Mouse (Mus musculus) stomach, embryonic 16.5 days (tissue): ENCODE results near the gene Cemip. TPM values are rescaled to one million over a fixed set of nuclear protein-coding genes. Genes with fewer than 3 reads are reported as not detected.
"Not testable (repeated sequence)": the region's sequence is repeated elsewhere in the genome, so short reads cannot be mapped to it uniquely, and the experiment has no call there.

Source experiments
- ATAC-seq: fragments of 200-750 bp; cut with Nextera tagmentation; 2 replicates; pipeline ENCODE4 v1.8.0; 2017; ENCODE audit warnings: moderate number of reproducible peaks, moderate TSS enrichment; ENCODE audit not compliant: insufficient read depth, low FRiP score
- H3K27ac ChIP-seq: fragments of 300-500 bp; sonication (generic); 2 replicates; pipeline ENCODE4 v1.5.1; 2014; ENCODE audit warnings: low read length
- H3K27me3 ChIP-seq: fragments of 300-500 bp; sonication (generic); 2 replicates; pipeline ENCODE4 v1.6.1; 2014; ENCODE audit warnings: low read length, control low read depth, mixed read lengths; ENCODE audit not compliant: control insufficient read depth, insufficient read depth
- H3K36me3 ChIP-seq: fragments of 300-500 bp; sonication (generic); 2 replicates; pipeline ENCODE4 v1.6.1; 2014; ENCODE audit warnings: low read length; ENCODE audit not compliant: control insufficient read depth, insufficient read depth
- H3K4me1 ChIP-seq: fragments of 300-500 bp; sonication (generic); 2 replicates; pipeline ENCODE4 v1.6.1; 2014; ENCODE audit warnings: low read length, control low read depth, mixed read lengths; ENCODE audit not compliant: control insufficient read depth, insufficient read depth
- H3K4me2 ChIP-seq: fragments of 300-500 bp; sonication (generic); 2 replicates; pipeline ENCODE4 v1.6.1; 2014; ENCODE audit warnings: low read depth, low read length, mixed read lengths
- H3K4me3 ChIP-seq: fragments of 300-500 bp; sonication (generic); replicated peaks from 2 replicates; pipeline ENCODE4 v1.5.1; 2014; ENCODE audit warnings: mild to moderate bottlenecking, low read length
- H3K9ac ChIP-seq: fragments of 300-500 bp; sonication (generic); 2 replicates; pipeline ENCODE4 v1.6.1; 2014; ENCODE audit warnings: low read length
- H3K9me3 ChIP-seq: fragments of 300-500 bp; sonication (generic); replicated peaks from 2 replicates; pipeline ENCODE4 v1.6.1; 2016; ENCODE audit warnings: low read length, control low read depth; ENCODE audit not compliant: control insufficient read depth
- WGBS: fragments of 180-500 bp; shearing (Covaris S2); extraction: QIAGEN DNeasy Blood & Tissue Kit; methylation state at CpG from one replicate; pipeline ENCODE4 v1.1.7; 2014; 5-methylcytosine and 5-hydroxymethylcytosine counted together
- polyA plus RNA-seq: library from polyadenylated mRNA; unstranded; fragments of >200 nt; fragmentation: Nextera tagmentation; extraction: Ambion mirVana; gene quantifications from 2 replicates; pipeline ENCODE4 v1.2.1, GENCODE M21; 2015

Cemip gene
- polyA plus RNA-seq, 1 experiment from 2014 or later: 0.50 TPM

DNA sequence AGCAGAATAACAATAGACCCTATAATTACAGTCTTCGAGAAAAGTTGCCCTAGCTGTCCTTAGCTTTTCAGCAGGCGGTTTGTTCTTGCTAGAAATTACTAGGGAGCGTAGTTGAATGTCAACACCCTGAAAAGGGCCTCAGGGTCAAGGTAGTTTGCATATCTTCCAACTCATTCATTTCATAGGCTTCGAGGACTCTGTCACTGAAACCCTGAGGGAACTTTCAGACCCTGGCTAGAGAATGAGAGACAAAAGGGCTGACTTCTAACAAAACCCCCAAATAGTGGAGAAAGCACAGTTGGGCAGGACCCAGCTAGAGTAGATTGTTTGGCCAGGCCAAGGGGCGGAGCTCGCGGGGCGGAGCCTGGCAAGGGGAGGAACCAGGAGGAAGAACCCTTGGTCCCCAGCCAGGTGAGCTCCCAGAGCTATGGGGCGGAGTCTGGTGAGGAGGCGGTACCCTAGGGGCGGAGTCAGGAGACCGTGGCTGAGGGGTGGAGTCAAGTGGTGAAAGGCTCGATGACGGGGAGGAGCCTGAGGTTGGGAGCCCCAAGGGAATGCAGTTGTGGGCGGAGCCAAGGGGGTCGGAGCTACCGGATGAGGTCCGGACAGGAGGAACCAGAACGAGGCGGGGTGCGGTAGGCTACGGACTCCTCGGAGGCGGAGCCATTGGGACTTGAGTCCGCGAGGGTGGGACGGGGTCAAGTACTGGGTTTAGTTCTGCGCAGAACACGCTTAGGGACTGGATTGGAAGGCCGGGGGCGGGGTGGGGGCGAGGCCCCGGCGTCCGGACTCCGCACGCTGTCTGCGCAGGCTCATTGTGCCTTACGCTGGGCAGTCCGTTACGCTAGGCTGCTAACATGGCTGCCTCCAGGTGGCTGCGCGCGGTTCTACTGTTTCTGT is 194.6 kb downstream of the Cemip start:
- Histone ChIP-seq H3K9ac (peak overlapping the region; percentile 82), H3K36me3 (peaks cover 9% of the 10 kb centered on the region; the same call in 1 of the 2 replicates), H3K9me3 (no peaks in the 10 kb centered on the region), H3K27ac (peak overlapping the region; percentile 92), H3K27me3 (no peaks in the 10 kb centered on the region), H3K4me1 (peaks cover 20% of the 10 kb centered on the region), H3K4me2 (peak overlapping the region; percentile 85), H3K4me3 (peak overlapping the region; percentile 73)
- peak; percentile 99 for ATAC-seq
- WGBS: 2% methylated on average over 44 of the region's 44 CpGs

DNA sequence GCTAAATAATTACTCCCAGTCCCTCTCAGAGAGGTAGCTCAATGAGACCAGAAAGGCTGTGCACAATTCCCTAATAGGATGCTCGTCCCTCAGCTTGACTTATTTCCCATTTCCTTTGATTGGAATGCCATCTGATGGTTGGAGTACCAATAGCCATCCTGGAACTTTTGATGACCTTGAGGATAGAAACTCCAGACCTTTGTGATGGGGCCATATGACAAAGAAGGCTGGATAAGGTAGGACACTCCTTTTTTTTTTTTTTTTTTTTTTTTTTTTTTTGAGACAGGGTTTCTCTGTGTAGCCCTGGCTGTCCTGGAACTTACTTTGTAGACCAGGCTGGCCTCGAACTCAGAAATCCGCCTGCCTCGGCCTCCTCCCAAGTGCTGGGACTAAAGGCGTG is 196.4 kb downstream of the Cemip start:
- not testable (repeated sequence) for H3K27me3 ChIP-seq, ATAC-seq, H3K4me2 ChIP-seq, H3K36me3 ChIP-seq, H3K9me3 ChIP-seq, H3K4me3 ChIP-seq, H3K27ac ChIP-seq, H3K9ac ChIP-seq
- peaks cover 23% of the 10 kb centered on the region for H3K4me1 ChIP-seq
- WGBS: 92% methylated on average over 5 of the region's 5 CpGs

DNA sequence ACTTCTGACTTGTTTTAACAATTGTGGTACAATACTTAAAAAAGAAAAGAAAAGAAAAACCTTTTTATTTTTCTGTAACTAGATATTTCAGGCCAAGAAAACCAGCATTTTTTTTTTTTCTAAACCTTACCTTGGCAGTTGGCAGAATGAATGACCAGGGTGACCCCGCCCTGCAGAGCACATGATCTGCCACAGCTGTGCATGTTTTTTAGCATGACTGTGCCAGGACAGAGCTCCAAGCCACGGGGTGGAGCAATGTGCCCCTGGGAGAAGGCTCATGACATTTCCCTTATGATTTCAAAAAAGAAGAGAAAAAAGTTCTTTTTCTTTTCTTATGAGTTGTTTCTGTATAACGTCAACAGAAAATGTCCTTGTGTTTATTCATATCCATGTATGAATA is 196.9 kb downstream of the Cemip start:
- ATAC-seq: no peak
- H3K9ac ChIP-seq: no peak overlapping the region
- no peaks in the 10 kb centered on the region for H3K27me3 ChIP-seq
- H3K9me3 ChIP-seq: no peaks in the 10 kb centered on the region
- no peak overlapping the region for H3K4me2 ChIP-seq
- H3K36me3 ChIP-seq: 0 out of 2 replicates have a peak, but pooled peaks cover under 1% of the 10 kb centered on the region
- H3K4me1 ChIP-seq: peaks cover 25% of the 10 kb centered on the region
- WGBS: 36% methylated on average over 3 of the region's 3 CpGs
- H3K27ac ChIP-seq: no peak overlapping the region
- H3K4me3 ChIP-seq: no peak overlapping the region

DNA sequence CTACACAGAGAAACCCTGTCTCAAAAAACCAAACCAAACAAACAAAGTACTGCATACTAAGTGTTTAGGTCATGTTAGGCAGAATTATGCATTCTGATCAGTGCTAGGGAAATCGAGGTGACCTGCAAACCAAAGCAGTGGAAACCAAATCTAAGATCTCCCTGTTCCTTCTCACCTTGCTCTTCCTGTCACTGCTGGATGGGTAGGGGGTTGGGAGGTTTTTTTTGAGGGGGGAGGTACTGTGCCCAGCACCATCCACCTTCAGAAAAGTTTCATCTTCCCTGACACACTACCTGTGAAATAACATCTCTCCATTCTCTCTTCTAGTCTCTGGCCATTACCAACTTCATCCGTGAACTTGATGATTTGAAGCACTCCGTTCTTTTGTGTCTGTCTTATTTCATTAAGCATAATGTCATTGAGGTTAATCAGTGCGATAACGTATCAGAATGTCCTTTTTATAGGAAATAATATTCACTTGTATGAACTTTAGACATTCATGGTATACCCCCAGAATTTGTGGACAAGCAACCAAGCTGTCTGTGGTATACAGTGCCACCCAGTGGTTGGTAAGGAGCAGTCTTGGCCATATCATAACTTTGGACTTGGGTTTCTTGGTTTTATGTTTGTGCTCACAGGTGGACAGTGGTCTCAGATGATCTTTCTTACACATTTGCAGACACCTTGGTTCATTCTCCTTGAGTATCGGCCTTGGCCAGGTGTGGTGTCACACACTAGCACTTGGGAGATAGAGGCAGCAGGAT is 199.8 kb downstream of the Cemip start:
- no peak overlapping the region for H3K4me3 ChIP-seq
- no peaks in the 10 kb centered on the region for H3K9me3 ChIP-seq
- no peak overlapping the region for H3K4me2 ChIP-seq
- no peak for ATAC-seq
- 93% methylated on average over 6 of the region's 6 CpGs for WGBS
- H3K9ac ChIP-seq: no peak overlapping the region
- no peak overlapping the region; the same call in 1 of the 2 replicates for H3K27ac ChIP-seq
- H3K27me3 ChIP-seq: no peaks in the 10 kb centered on the region
- H3K4me1 ChIP-seq: peaks cover 29% of the 10 kb centered on the region
- peaks cover 6% of the 10 kb centered on the region; the same call in 1 of the 2 replicates for H3K36me3 ChIP-seq

DNA sequence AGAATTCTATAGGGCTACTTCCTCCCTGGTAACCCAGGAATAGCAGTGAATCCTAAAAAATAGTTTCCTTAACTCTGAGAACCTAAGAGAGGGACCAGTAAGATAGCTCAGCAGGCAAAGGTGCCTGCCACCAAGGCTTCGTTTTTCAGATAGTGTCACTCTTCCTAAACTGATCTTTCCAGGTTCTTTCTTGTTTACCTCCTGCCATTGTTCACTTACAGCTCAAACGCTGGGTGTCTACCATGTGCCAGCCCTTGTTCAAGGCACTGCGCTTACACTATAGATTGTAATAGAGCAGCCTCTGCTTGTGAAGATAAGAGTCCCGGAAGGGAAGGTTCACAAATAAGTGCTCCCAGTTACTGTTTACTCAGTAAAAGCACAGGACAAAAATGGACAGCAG is 200.5 kb downstream of the Cemip start:
- H3K4me3 ChIP-seq: no peak overlapping the region
- WGBS: 58% methylated on average over 4 of the region's 4 CpGs
- H3K4me1 ChIP-seq: peaks cover 33% of the 10 kb centered on the region
- H3K9me3 ChIP-seq: no peaks in the 10 kb centered on the region
- peak overlapping the region; percentile 79 for H3K27ac ChIP-seq
- H3K4me2 ChIP-seq: no peak overlapping the region
- no peaks in the 10 kb centered on the region for H3K27me3 ChIP-seq
- no peak overlapping the region for H3K9ac ChIP-seq
- no peak for ATAC-seq
- H3K36me3 ChIP-seq: peaks cover 6% of the 10 kb centered on the region; the same call in 1 of the 2 replicates

DNA sequence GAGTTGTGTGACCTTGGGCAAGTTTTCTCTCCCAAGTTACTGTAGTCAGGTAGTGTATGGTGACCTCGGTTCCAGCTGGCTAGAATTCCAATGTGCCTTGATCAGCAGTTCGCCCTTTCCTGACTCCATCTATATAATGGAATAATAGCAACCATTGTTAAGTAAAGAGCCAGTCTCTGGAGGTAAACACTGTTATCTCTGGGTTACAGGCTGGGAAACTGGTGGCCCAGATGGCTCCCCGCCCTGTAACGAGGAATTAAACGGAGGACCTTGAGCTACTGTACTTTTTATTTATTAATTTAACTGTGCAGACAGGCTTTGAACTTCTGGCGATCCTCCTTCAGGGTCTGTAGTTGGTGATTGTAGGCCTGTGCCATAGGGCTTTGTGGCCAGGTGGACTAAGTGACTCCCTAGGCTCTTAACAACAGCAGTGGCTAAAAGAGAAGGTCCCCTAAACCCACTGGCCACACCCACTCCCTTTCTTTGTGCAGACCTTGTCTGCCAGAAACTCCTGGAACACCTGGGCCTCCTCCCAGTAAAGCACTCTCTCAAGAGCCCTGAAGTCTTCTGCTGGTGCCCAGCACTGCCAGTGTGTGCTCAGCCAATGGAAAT is 201.3 kb downstream of the Cemip start:
- peak; percentile 8 for ATAC-seq
- H3K4me2 ChIP-seq: peak overlapping the region; percentile 88

DNA sequence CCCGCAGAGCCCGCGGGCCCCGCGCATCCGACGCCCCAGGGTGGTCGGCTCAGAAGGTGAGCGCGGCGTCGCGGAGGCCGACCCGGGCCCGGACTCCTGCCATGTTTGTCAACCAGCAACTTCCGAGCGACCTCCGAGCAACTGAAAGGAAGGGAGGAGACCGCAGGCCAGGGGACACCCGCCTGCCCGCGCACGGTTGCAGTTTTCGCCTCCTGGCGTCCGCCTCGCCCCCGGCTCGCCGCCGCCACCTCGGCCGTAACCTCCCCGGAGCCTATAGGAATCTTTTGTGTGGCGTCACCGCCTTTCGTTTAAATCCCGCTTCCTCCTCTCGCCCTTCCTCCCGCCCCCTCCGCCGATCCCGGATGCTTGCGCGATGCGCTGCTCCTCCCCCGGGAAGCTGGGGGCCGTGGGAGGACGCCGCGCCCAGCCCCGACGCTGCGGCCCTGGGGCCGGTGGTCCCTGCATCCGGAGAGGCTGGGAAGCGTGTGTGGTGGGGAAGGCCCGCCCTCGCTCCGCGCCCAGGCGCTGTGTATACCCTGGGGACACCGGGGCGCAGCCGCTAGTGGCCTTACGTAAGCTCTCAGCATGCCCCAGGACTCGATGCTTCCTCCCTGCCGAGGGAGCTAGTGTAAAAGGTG is 202.2 kb downstream of the Cemip start, which contains the start of the genes Tlnrd1 and Mesd:
Tlnrd1 (minus strand) TSS at position 285 of the 638 bp plus-strand sequence.
Mesd (plus strand) TSS at position 446 of the 638 bp plus-strand sequence.
- Histone ChIP-seq H3K9me3 (no peaks in the 10 kb centered on the region), H3K4me3 (peak within 1 kb of the TSS; percentile 64), H3K27me3 (no peaks in the 10 kb centered on the region), H3K9ac (peak within 1 kb of the TSS; percentile 90), H3K4me2 (peak within 1 kb of the TSS; percentile 88), H3K4me1 (peaks cover 48% of the 10 kb centered on the region), H3K27ac (peak within 1 kb of the TSS; percentile 99), H3K36me3 (peaks cover 6% of the 10 kb centered on the region; the same call in 1 of the 2 replicates)
- peak; percentile 86 for ATAC-seq
- WGBS: under 1% methylated on average over 69 of the region's 69 CpGs

More for the DNA sequence above, 201.3 kb downstream of the Cemip start:
- Histone ChIP-seq H3K4me3 (peak overlapping the region; percentile 64), H3K36me3 (peaks cover 6% of the 10 kb centered on the region; the same call in 1 of the 2 replicates), H3K27ac (peak overlapping the region; percentile 99), H3K27me3 (no peaks in the 10 kb centered on the region), H3K9me3 (no peaks in the 10 kb centered on the region), H3K9ac (peak overlapping the region; percentile 90), H3K4me1 (peaks cover 40% of the 10 kb centered on the region)
- WGBS: 30% methylated on average over 6 of the region's 6 CpGs

DNA sequence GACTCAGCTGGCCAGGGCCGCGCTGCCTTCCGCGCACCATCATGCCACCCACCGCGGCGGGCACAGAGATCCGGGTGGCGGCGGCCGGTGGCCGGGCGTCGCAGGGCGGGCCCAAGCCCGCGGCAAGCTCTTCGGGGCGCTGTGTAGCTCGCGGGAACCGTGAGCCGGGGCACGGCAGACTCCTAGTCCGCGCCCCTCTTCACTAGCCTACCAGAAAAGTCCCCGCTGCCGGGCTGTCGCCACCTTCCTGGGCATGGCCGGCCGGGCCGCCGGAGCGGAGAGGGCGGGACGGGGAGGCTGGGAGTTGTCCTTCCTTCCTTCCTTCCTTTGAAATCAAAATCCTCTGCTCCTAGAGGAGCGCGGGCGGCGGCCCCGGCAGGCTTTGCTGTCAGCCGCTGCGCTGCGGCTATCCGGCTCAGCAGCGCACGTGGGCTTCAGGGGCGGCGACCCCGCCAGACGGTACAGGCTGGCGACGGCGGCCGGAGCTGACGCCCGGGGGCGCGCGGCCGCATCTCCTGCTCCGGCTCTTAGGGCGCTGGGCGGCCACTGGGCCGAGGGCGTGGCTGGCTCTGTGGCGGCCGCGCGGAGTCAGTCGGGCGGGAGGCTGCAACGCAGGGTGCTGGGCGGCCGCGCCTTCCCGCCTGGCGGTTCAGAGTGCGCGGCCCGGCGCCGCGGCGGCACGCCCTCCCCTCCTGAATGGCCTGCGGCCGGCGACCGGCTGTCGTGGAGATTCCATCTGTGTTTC is 202.9 kb downstream of the Cemip start:
- Histone ChIP-seq H3K27me3 (no peaks in the 10 kb centered on the region), H3K9ac (peak overlapping the region; percentile 90), H3K9me3 (no peaks in the 10 kb centered on the region), H3K36me3 (peaks cover 6% of the 10 kb centered on the region; the same call in 1 of the 2 replicates), H3K4me3 (peak overlapping the region; percentile 64), H3K4me1 (peaks cover 48% of the 10 kb centered on the region), H3K4me2 (peak overlapping the region; percentile 88), H3K27ac (peak overlapping the region; percentile 99)
- WGBS: under 1% methylated on average over 86 of the region's 91 CpGs
- peak; percentile 85 for ATAC-seq
